Mouse (Mus musculus): ENCODE results near the gene Hspa4l.

DNA sequence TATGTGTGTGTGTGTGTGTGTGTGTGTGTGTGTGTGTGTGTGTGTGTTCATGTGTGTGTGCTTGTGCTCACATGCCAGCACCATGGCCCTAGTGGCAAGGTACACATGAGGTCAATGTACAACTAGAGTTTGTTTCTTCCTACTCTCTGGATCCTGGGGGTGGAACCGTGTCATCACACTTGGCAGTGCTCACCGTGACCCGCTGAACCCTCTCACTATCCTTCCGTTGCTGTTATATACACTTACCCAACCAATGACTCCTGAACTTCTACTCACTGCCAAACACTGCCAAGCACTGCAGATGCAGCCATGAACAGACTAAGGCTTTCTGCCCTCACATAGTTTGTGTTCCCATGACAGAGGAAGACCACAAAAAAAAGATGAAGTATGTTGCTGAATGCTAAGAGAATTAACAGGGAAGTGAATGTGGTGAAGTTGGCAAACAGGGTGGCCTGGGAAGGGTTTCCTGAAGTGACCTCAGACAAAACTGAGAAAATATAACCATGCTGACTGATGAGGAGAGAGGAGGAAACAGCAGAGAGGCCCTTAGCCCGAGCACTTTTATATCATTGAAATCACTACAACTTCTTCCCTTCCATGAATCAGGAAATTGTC is 39.4 kb upstream of the Hspa4l start:
- no peak for TF ChIP-seq POLR2A (IDR thresholded peaks at IDR 0.05; ENCODE audit: borderline replicate concordance, control insufficient read depth, low read depth, low read length)
- no peak for TF ChIP-seq CTCF (IDR thresholded peaks at IDR 0.05; ENCODE audit: control insufficient read depth, insufficient read depth, low read length)

Data from bone marrow, adult 2 months (tissue).